Mouse (Mus musculus): ENCODE measurements around the gene Derl3.

DNA sequence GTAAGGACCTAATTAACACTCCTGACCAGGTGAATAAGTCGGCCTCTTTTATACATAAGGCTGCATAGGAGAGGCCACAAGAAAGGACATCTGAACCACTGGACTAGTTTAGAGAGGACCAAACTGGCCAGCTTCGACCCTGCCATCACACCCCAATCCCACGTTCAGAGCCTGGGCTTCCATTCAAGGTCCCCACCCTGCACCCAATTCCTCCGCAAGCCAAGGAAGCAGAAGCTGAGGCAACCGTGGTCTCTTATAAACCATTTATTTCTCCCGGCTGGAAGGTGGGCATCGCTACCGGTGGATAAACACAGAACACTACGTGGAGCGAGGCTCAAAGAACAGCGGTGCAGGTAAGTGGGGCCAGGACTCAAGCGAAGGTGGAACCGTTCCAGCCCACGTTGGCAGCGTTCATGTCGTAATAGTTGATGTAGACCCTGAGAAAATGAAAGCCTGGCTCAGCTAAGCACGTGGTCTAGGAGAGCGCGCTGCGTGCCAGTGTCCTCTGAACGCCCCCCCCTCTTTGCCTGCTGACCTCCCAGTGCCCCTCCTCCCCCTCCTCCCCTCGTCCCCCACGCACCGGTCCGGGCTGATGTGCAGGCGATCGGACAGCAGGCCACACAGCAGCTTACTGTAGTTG, 34.0 kb upstream of the Derl3 start:
- TF ChIP-seq TCF12 (IDR thresholded peaks at IDR 0.05; ENCODE audit: low read depth, low read length) (no peak), EP300 (IDR thresholded peaks at IDR 0.05; ENCODE audit: low read length) (no peak)

All from CH12.LX (cell line).